Mouse (Mus musculus): Measurements from ENCODE around the gene Map1s.

DNA sequence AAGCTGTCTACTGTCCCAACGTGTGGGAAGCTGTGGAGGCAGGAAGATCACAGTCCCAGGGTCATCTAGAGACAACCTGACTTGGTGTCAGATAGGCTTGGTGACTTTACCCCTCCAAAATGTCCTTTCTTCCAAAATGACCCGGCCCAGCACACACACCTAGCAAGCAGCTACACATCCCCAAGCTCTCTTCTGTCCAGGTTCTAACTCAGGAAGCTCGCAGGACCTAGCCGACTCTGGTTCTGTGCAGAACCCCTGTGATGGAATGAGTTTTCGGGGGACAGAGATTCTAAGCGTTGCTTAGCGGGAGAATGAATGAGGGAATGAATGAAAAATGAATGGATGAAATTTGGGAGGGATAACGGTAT lies 285 bp upstream of the Map1s start:
- TF ChIP-seq CTCF (IDR thresholded peaks at IDR 0.05; ENCODE audit: low read depth): no peak
- TF ChIP-seq EP300 (optimal IDR thresholded peaks at IDR 0.05): no peak

Data from stomach, postnatal 0 days (tissue).